Mouse (Mus musculus) ES-CJ7 (cell line): ENCODE measurements around the gene Slc1a5.

Experiments
- DNase-seq: peaks from one replicate; pipeline ENCODE4 v3.0.0; 2011; ENCODE audit warnings: low read depth, low spot score

Gene Slc1a5

GRCm38 (mm10) chr7:16846775-16847174, 65.6 kb downstream of the Slc1a5 start:
- no peak for DNase-seq

GRCm38 (mm10) chr7:16847507-16847906, 66.4 kb downstream of the Slc1a5 start:
- DNase-seq = peak; percentile 55
